Mouse (Mus musculus) G1E (cell line): ENCODE results near the gene B4galt5.

Experiments used
- CTCF ChIP-seq: IDR thresholded peaks from 2 replicates; pipeline ENCODE4 v1.5.1; 2012; ENCODE audit warnings: low read depth, low read length, inconsistent platforms, mixed read lengths
- GATA1 ChIP-seq: IDR thresholded peaks from 2 replicates; pipeline ENCODE4 v1.6.1; 2012; ENCODE audit warnings: borderline replicate concordance, low read length, inconsistent platforms, mixed read lengths
- GATA2 ChIP-seq: IDR thresholded peaks from 2 replicates; pipeline ENCODE4 v1.6.1; 2012; ENCODE audit warnings: low read depth, low read length, inconsistent platforms, borderline replicate concordance
- POLR2AphosphoS5 ChIP-seq: IDR thresholded peaks from 2 replicates; pipeline ENCODE4 v1.6.1; 2012; ENCODE audit warnings: low read depth, low read length, inconsistent platforms; ENCODE audit not compliant: insufficient replicate concordance
- TAL1 ChIP-seq: conservative IDR thresholded peaks from 2 replicates; pipeline ENCODE4 v1.6.1; 2012; ENCODE audit warnings: low read depth, low read length, inconsistent platforms, mixed read lengths

DNA sequence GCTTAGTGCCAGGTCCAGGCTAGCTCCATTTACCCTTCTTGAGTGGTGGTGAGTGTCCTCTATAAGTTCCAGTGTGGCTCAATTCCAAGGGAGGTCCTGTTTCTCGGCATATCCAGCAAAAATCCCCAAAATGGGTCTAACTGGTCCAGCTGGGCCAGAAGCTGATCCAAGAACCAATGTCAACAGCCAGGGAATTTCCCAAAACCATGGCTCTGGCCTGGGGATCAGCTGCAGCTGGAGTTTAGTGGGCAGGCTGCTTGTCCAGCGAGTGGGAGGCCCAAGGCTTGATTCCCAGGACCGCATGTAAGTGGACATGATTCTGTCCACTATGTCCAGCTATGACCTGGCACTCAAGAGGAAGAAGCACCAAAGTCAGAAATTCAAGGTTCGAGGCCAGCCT, 37.5 kb upstream of the B4galt5 start:
- TF ChIP-seq CTCF: no peak
- TF ChIP-seq POLR2AphosphoS5: no peak
- TF ChIP-seq GATA1: no peak
- no peak for TF ChIP-seq GATA2
- no peak for TF ChIP-seq TAL1
